Mouse (Mus musculus) embryonic fibroblast, embryonic 13.5 days (primary cell): ENCODE measurements around the gene Prf1.

ENCODE experiments used
- CTCF ChIP-seq: IDR thresholded peaks from 2 replicates; pipeline ENCODE4 v1.5.1; 2011; ENCODE audit warnings: mild to moderate bottlenecking, control low read depth, low read length, moderate library complexity, borderline replicate concordance; ENCODE audit not compliant: insufficient read depth
- POLR2A ChIP-seq: IDR thresholded peaks from 2 replicates; pipeline ENCODE4 v1.6.1; 2011; ENCODE audit warnings: low read depth, mild to moderate bottlenecking, control low read depth, low read length, moderate library complexity

DNA sequence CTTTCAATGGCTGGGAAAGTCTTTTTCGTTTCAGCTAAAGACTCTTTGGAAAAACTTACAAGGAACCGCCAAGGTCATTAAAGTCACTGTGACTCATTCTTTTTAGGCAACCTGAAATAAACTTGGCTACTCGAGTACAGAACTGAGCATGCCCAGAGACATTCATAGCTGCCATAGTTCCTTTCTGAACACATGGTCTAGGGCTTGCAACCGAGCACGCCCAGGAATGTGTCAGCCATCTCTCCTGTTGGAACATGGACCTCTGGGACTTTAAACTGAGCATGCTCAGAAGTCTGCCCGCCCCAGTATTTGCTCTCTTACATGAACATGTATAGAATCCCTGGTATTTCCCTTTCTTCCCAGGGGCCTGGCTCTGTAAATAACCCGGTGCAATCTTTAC, 11.4 kb upstream of the Prf1 start:
- TF ChIP-seq CTCF (no peak), POLR2A (no peak)
